Mouse (Mus musculus) intestine, postnatal 0 days (tissue): ENCODE data around the gene Eif3m. TPM values are rescaled to one million over a fixed set of nuclear protein-coding genes. Genes with fewer than 3 reads are reported as not detected.

Source experiments
- ATAC-seq: fragments of 200-750 bp; cut with Nextera tagmentation; 2 replicates; pipeline ENCODE4 v1.8.0; 2017; ENCODE audit warnings: mild to moderate bottlenecking, moderate TSS enrichment, moderate library complexity
- H3K27ac ChIP-seq: fragments of 300-500 bp; sonication (generic); 2 replicates; pipeline ENCODE4 v1.5.1; 2014; ENCODE audit warnings: mild to moderate bottlenecking, low read depth, low read length, moderate library complexity
- H3K27me3 ChIP-seq: fragments of 300-500 bp; sonication (generic); replicated peaks from 2 replicates; pipeline ENCODE4 v1.6.1; 2014; ENCODE audit warnings: low read length, mixed read lengths; ENCODE audit not compliant: control insufficient read depth, insufficient read depth
- H3K36me3 ChIP-seq: fragments of 300-500 bp; sonication (generic); 2 replicates; pipeline ENCODE4 v1.6.1; 2014; ENCODE audit warnings: mild to moderate bottlenecking, moderate library complexity; ENCODE audit not compliant: control insufficient read depth, insufficient read depth
- H3K4me1 ChIP-seq: fragments of 300-500 bp; sonication (generic); replicated peaks from 2 replicates; pipeline ENCODE4 v1.6.1; 2014; ENCODE audit warnings: antibody characterized with exemption, low read length, mixed read lengths; ENCODE audit not compliant: control insufficient read depth, insufficient read depth
- H3K4me2 ChIP-seq: fragments of 300-500 bp; sonication (generic); replicated peaks from 2 replicates; pipeline ENCODE4 v1.6.1; 2014; ENCODE audit warnings: low read depth, mild to moderate bottlenecking, moderate library complexity
- H3K4me3 ChIP-seq: fragments of 300-500 bp; sonication (generic); 2 replicates; pipeline ENCODE4 v1.5.1; 2014; ENCODE audit warnings: low read depth, low read length
- H3K9ac ChIP-seq: fragments of 300-500 bp; sonication (generic); 2 replicates; pipeline ENCODE4 v1.6.1; 2014; ENCODE audit warnings: mild to moderate bottlenecking, low read depth, low read length
- H3K9me3 ChIP-seq: fragments of 300-500 bp; sonication (generic); 2 replicates; pipeline ENCODE4 v1.6.1; 2016; ENCODE audit warnings: mixed run types; ENCODE audit not compliant: control insufficient read depth
- CTCF ChIP-seq: sonication (generic); IDR thresholded peaks from 2 replicates; pipeline ENCODE4 v1.5.1; 2016; ENCODE audit warnings: low read depth, mild to moderate bottlenecking, control low read depth, antibody characterized with exemption, moderate library complexity
- WGBS: fragments of 180-500 bp; shearing (Covaris S2); extraction: QIAGEN DNeasy Blood & Tissue Kit; methylation state at CpG from one replicate; pipeline ENCODE4 v1.1.7; 2014; 5-methylcytosine and 5-hydroxymethylcytosine counted together
- polyA plus RNA-seq: library from polyadenylated mRNA; unstranded; fragments of >200 nt; fragmentation: Nextera tagmentation; extraction: Ambion mirVana; gene quantifications from 2 replicates; pipeline ENCODE4 v1.2.1, GENCODE M21; 2015

Eif3m gene
- polyA plus RNA-seq, 1 experiment from 2014 or later = 141 TPM

- H3K27ac ChIP-seq = no peak overlapping the region
- WGBS = 82% methylated on average over 12 of the region's 12 CpGs
- no peak for TF ChIP-seq CTCF
- H3K4me3 ChIP-seq = no peak overlapping the region
- 0 out of 2 replicates have a peak, but pooled peaks cover 5% of the 10 kb centered on the region for H3K4me1 ChIP-seq
- H3K9me3 ChIP-seq = no peaks in the 10 kb centered on the region
- H3K9ac ChIP-seq = no peak overlapping the region
- no peaks in the 10 kb centered on the region for H3K27me3 ChIP-seq
- no peak for ATAC-seq
- no peak overlapping the region for H3K4me2 ChIP-seq
- no peaks in the 10 kb centered on the region for H3K36me3 ChIP-seq
Observed at GRCm38 (mm10) chr2:105021256-105021655, 4.4 kb upstream of the Eif3m start.

- Histone ChIP-seq H3K27me3 (no peaks in the 10 kb centered on the region), H3K27ac (no peak overlapping the region), H3K36me3 (no peaks in the 10 kb centered on the region), H3K4me2 (no peak overlapping the region), H3K9me3 (no peaks in the 10 kb centered on the region), H3K4me1 (0 out of 2 replicates have a peak, but pooled peaks cover 7% of the 10 kb centered on the region), H3K4me3 (no peak overlapping the region), H3K9ac (no peak overlapping the region)
- ATAC-seq = no peak
- TF ChIP-seq CTCF = no peak
- WGBS = 94% methylated on average over 1 of the region's 1 CpGs
Observed at GRCm38 (mm10) chr2:105019457-105019856, 2.6 kb upstream of the Eif3m start.

GRCm38 (mm10) chr2:105017802-105018201, 922 bp upstream of the Eif3m start:
- Histone ChIP-seq H3K27me3 (no peaks in the 10 kb centered on the region), H3K4me1 (0 out of 2 replicates have a peak, but pooled peaks cover 7% of the 10 kb centered on the region), H3K36me3 (peaks cover 9% of the 10 kb centered on the region), H3K27ac (no peak overlapping the region), H3K4me2 (peak overlapping the region; percentile 82), H3K9ac (no peak overlapping the region), H3K4me3 (no peak overlapping the region), H3K9me3 (no peaks in the 10 kb centered on the region)
- WGBS = 88% methylated on average over 3 of the region's 3 CpGs
- TF ChIP-seq CTCF = no peak
- no peak for ATAC-seq

- H3K4me3 ChIP-seq = peak overlapping the region; percentile 72
- peak; percentile 66 for ATAC-seq
- no peaks in the 10 kb centered on the region for H3K27me3 ChIP-seq
- H3K27ac ChIP-seq = no peak overlapping the region
- peak overlapping the region; percentile 80 for H3K9ac ChIP-seq
- WGBS = under 1% methylated on average over 43 of the region's 43 CpGs
- 0 out of 2 replicates have a peak, but pooled peaks cover 7% of the 10 kb centered on the region for H3K4me1 ChIP-seq
- no peak for TF ChIP-seq CTCF
- H3K9me3 ChIP-seq = no peaks in the 10 kb centered on the region
- peak overlapping the region; percentile 82 for H3K4me2 ChIP-seq
- peaks cover 19% of the 10 kb centered on the region for H3K36me3 ChIP-seq
Observed at GRCm38 (mm10) chr2:105016192-105016966, 501 bp downstream of the Eif3m start.

GRCm38 (mm10) chr2:105007236-105007635, 9.6 kb downstream of the Eif3m start:
- no peaks in the 10 kb centered on the region for H3K27me3 ChIP-seq
- TF ChIP-seq CTCF = no peak
- H3K4me3 ChIP-seq = no peak overlapping the region
- no peak overlapping the region for H3K27ac ChIP-seq
- ATAC-seq = no peak
- no peaks in the 10 kb centered on the region for H3K9me3 ChIP-seq
- no peak overlapping the region for H3K9ac ChIP-seq
- H3K4me2 ChIP-seq = no peak overlapping the region
- H3K4me1 ChIP-seq = no peaks in the 10 kb centered on the region
- peaks cover 71% of the 10 kb centered on the region for H3K36me3 ChIP-seq

- 78% methylated on average over 3 of the region's 3 CpGs for WGBS
- TF ChIP-seq CTCF = no peak
- H3K36me3 ChIP-seq = peaks cover 16% of the 10 kb centered on the region
- H3K4me3 ChIP-seq = no peak overlapping the region
- H3K4me2 ChIP-seq = no peak overlapping the region
- H3K9me3 ChIP-seq = no peaks in the 10 kb centered on the region
- no peak overlapping the region for H3K9ac ChIP-seq
- no peaks in the 10 kb centered on the region for H3K27me3 ChIP-seq
- no peak for ATAC-seq
- no peak overlapping the region for H3K27ac ChIP-seq
- no peaks in the 10 kb centered on the region for H3K4me1 ChIP-seq
Observed at GRCm38 (mm10) chr2:104996201-104996600, 20.7 kb downstream of the Eif3m start.
